Mouse (Mus musculus): ENCODE results near the gene Gpd1.

Gpd1 gene

DNA sequence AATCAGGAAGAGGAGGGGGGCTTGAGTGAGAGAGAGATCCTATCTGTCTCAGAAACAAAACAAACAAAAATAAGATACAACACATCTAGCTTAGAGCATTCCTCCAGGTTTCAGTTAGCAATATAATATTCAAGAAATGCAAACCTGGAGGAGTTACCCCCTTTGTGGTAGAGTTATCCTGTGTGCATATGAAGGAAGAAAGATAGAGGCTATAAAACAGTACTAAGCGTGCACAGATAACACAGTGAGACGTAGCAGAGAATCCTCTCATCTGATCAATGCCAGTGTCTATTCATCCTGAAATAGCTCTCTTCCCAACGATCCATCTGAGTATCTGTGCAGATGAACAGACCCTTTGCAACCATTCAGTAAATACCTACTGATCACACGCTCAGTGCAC is 50.2 kb downstream of the Gpd1 start:
- in situ Hi-C loops (cut with MboI, MseI) = no loop called here

DNA sequence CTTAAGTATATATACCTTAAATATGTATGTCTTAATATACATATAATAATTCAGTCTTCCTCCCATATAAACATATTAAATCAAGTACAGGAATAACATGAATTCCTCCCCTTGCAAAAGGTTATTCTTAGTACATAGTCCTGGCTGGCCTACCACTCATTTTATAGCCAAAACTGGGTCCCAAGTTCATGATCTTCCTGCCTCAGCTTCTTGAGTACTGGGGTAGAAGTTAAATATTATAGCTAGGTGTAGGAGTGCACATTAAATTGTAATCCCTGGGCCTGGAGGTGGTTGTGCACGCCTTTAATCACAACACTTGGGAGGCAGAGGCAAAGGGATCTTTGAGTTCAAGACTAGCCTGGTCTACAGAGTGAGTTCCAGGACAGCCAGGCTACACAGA is 51.4 kb downstream of the Gpd1 start:
- in situ Hi-C loops (cut with MboI, MseI) = no loop called here

DNA sequence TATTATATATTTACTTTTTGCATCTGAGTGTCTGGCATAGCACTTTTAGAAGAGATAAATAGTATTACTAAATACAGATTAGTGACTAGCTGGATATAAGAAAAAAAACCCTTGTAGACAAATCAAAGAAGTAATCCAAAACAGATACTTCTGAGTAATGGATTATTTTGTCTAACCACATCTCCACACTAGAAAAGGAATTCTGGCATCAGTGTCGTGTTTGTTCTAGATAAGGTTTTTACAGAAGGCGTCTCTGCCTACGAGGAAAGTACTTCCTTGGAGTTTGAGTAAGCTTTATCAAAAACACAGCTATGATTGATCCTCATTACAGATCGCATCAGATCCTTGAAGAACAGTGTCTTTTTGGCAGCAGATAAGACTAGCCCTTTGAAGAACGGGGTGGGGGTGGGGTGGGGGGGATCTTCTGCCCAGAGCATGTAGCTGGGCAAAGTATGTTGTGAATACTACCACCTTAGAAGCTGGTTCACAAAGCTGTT is 53.7 kb downstream of the Gpd1 start:
- in situ Hi-C loops (cut with MboI, MseI) = loop anchor here (5.0 kb wide), 2 partner anchors 44 to 54 kb away; partner anchors contain the start of genes Cox14 (in 1 of the 2) and Gpd1 (in 1 of the 2)

DNA sequence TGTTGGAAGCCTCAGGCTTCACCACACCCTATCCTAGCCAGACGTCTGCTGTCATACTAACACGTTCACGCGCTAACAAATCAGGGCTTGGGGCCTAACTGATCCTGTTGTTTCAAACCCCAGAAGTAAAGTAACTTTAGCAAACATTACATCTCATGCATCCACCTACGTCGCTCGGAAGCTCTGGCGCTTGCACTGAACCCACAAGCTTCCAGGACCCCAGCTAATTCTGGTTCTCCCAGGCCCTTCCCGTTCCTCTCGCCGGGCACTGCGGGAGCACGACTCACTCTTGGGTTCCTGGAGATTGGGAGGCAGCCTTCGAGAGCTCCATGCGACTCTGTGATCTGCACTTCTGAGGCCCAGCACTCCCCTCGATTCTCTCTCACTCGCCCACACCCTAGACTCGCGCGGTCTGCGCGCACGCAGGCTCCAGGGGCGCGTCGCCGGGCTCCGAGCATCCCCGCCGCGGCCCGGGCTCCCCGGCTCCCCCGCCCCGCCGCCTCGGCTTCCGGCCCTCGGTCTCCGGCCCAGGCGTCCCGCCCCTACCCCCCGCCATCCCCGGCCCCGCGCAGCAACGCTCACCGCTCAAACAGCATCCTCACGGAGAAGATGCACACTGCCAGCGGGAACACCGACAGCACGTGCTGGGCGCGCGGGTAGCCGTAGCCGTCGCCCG is 54.4 kb downstream of the Gpd1 start:
- in situ Hi-C loops (cut with MboI, MseI) = loop anchor here (5.0 kb wide), 2 partner anchors 44 to 54 kb away; partner anchors contain the start of genes Cox14 (in 1 of the 2) and Gpd1 (in 1 of the 2)

- in situ Hi-C loops (cut with MboI, MseI) = loop anchor here (5.0 kb wide), 2 partner anchors 45 to 55 kb away; partner anchors contain the start of genes Cox14 (in 1 of the 2) and Gpd1 (in 1 of the 2)
These were observed 55.1 kb downstream of the Gpd1 start for GRCm38 (mm10) chr15:99772277-99772880.

- in situ Hi-C loops (cut with MboI, MseI) = loop anchor here (5.0 kb wide), 2 partner anchors 45 to 55 kb away; partner anchors contain the start of genes Cox14 (in 1 of the 2) and Gpd1 (in 1 of the 2)
These were observed 55.4 kb downstream of the Gpd1 start, which contains the start of gene Cers5 for GRCm38 (mm10) chr15:99772881-99772924. Cers5 (minus strand) TSS chr15:99772885.

GRCm38 (mm10) chr15:99772925-99773324 is 55.6 kb downstream of the Gpd1 start:
- in situ Hi-C loops (cut with MboI, MseI) = loop anchor here (5.0 kb wide), 2 partner anchors 46 to 56 kb away; partner anchors contain the start of genes Cox14 (in 1 of the 2) and Gpd1 (in 1 of the 2)
